Mouse (Mus musculus) effector memory CD4-positive, alpha-beta T cell, adult 5 months (primary cell): ENCODE measurements around the gene Ddx3y. TPM values are rescaled to one million over a fixed set of nuclear protein-coding genes. Genes with fewer than 3 reads are reported as not detected.

Source experiments
- polyA plus RNA-seq: library from polyadenylated mRNA; unstranded; fragments of 100-300 nt; shearing (Covaris generic); gene quantifications from one replicate; pipeline ENCODE4 v1.2.1, GENCODE M21; 2017

Ddx3y gene
- polyA plus RNA-seq = 257 TPM

DNA sequence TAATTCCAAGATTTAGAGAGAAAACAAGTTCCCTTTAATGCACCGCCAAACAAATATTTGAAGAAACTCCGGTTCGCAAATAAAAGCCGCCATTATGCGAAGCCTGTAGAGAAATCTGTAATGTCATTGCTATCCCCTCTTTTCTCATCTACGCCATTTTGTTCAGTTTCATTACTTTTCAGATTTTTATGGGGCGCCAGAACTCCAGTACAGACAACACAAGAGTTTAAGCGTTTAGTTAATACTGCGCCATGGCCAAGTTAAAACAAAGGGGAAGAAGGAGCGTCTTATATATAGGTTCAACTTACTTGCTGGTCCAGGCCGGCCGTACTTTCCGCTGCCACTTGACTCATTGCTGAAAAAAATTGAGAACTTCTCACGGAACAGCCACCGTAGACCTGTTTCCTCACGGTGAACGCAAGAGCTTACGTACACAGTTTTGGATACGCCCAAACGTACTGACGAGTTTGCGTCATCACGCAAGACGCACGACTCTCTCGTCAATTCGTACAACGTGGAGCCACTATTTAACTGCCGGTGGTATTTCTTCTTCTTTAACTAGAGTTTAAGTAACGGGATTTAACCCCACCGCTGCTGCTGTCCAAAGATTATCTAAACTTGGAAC, at the start of gene Ddx3y:
TSS of gene Ddx3y (minus strand) at position 459 of the 625 bp plus-strand sequence.

DNA sequence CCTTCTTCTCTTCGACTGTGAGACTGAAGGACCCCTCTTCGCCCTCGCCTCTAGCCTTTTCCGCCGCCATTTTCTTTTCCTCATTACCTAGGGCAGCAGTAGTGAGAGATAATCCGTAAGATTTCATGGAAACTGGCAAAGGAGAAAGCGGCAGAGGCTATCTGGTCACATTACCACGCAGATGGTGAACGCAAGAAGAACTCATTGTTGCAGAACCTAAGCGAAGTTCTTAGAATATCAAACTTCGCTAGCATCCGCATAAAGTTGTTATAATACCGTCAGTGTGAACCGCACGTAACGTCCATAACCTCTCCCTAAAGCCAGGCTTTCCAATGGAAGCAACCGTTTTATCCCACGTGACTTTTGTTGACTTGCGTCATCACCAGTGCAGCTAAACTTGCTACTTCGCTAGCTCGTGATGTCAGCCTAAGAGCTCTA, 41.0 kb downstream of the Ddx3y start, which contains the start of gene Uty:
TSS of gene Uty (minus strand) at position 334 of the 438 bp plus-strand sequence.

Other genes with a start within 250 kb of the Ddx3y start
- gene Uty, start 40.9 kb downstream of the Ddx3y start, polyA plus RNA-seq = 57.3 TPM
- not detected for gene Usp9y, start 173.2 kb upstream of the Ddx3y start, polyA plus RNA-seq